Comparison of ENCODE assay signal across 8 mouse cellular contexts in genomic region chr2:152741153-152742041, GRCm38 (mm10). TPM values are rescaled to one million over a fixed set of nuclear protein-coding genes. Genes with fewer than 3 reads are reported as not detected.
A peak's percentile ranks its signal among the peaks of the same experiment; 100 is the strongest.
DNase-seq lines count a peak whose midpoint lies in the region; ATAC-seq and TF ChIP-seq lines count a peak whose summit lies in the region.

No protein-coding gene starts in this region.

- no peak for TF ChIP-seq CTCF in G1E (IDR thresholded peaks at IDR 0.05; ENCODE audit: low read depth, low read length)

- peak overlapping the region; percentile 60; the same call in 1 of the 2 replicates for H3K4me3 ChIP-seq in G1E (ENCODE audit: low read depth, low read length)
- H3K4me3 ChIP-seq in embryonic facial prominence, embryonic 13.5 days: peak overlapping the region; percentile 12; the same call in 1 of the 2 replicates
- peak overlapping the region; percentile 22; the same call in 1 of the 2 replicates for H3K4me3 ChIP-seq in limb, embryonic 10.5 days

- intact Hi-C loops in heart, postnatal 25 days (cut with DNase I): loop anchor here (2.0 kb wide), 1 partner anchor 45 kb away; no protein-coding TSS in a partner anchor

- peaks cover 14% of the 10 kb centered on the region for H3K36me3 ChIP-seq in G1E (replicated peaks)
- H3K36me3 ChIP-seq in embryonic facial prominence, embryonic 13.5 days: no peaks in the 10 kb centered on the region
- peaks cover 7% of the 10 kb centered on the region; the same call in 1 of the 2 replicates for H3K36me3 ChIP-seq in limb, embryonic 10.5 days

- H3K4me2 ChIP-seq in embryonic facial prominence, embryonic 13.5 days: peak overlapping the region; percentile 46

- H3K27ac ChIP-seq in embryonic facial prominence, embryonic 13.5 days: peak overlapping the region; percentile 91
- H3K27ac ChIP-seq in limb, embryonic 10.5 days: peak overlapping the region; percentile 83

- H3K27me3 ChIP-seq in G1E (ENCODE audit: insufficient read depth, low read length): no peaks in the 10 kb centered on the region
- no peaks in the 10 kb centered on the region for H3K27me3 ChIP-seq in embryonic facial prominence, embryonic 13.5 days
- H3K27me3 ChIP-seq in limb, embryonic 10.5 days (ENCODE audit: low read depth, poor library complexity, severe bottlenecking): no peaks in the 10 kb centered on the region

- H3K9ac ChIP-seq in embryonic facial prominence, embryonic 13.5 days: peak overlapping the region; percentile 63

- no peaks in the 10 kb centered on the region for H3K9me3 ChIP-seq in G1E (replicated peaks)
- no peaks in the 10 kb centered on the region for H3K9me3 ChIP-seq in embryonic facial prominence, embryonic 13.5 days
- no peaks in the 10 kb centered on the region for H3K9me3 ChIP-seq in limb, embryonic 10.5 days (replicated peaks)

- ATAC-seq in G1E (ENCODE audit: extremely low read depth, insufficient number of reproducible peaks, low FRiP score, poor library complexity, severe bottlenecking): peak; percentile 42
- ATAC-seq in embryonic facial prominence, embryonic 13.5 days (ENCODE audit: insufficient number of reproducible peaks, insufficient read depth, low FRiP score, low TSS enrichment, low read depth): 0 out of 2 replicates have a peak, but pooled peaks have one; percentile 4
- peak; percentile 36 for ATAC-seq in megakaryocyte-erythroid progenitor cell, adult 5-6 weeks (replicated peaks; ENCODE audit: low FRiP score, low TSS enrichment, poor library complexity, severe bottlenecking)

- WGBS in embryonic facial prominence, embryonic 13.5 days: 29% methylated on average over 14 of the region's 14 CpGs
- 49% methylated on average over 14 of the region's 14 CpGs for WGBS in limb, embryonic 10.5 days

- peaks cover 77% of the 10 kb centered on the region for H3K4me1 ChIP-seq in G1E (ENCODE audit: insufficient read depth, low read depth, low read length)
- peaks cover 52% of the 10 kb centered on the region for H3K4me1 ChIP-seq in embryonic facial prominence, embryonic 13.5 days
- H3K4me1 ChIP-seq in limb, embryonic 10.5 days: peaks cover 56% of the 10 kb centered on the region

- DNase-seq in 416B (ENCODE audit: low read depth): peak; percentile 100
- peak; percentile 67 for DNase-seq in G1E (ENCODE audit: low spot score)
- DNase-seq in heart, postnatal 25 days (ENCODE audit: low spot score): peak; percentile 54
- peak; percentile 62 for DNase-seq in limb, embryonic 10.5 days (ENCODE audit: low spot score)
- DNase-seq in thymus, postnatal 4 days: peak; percentile 55
- no peak for DNase-seq in layer of hippocampus, postnatal 25 days (ENCODE audit: extremely low spot score in 1 of 2, low spot score in 1 of 2)

RNA-seq across cellular contexts. Expression of gene Id1, which starts 5.3 kb away (rescaled TPM):
- 20.8 and 21.7 TPM in 2 replicates for total RNA-seq in G1E (2014; fragmentation: Nextera tagmentation)
- 33.2 and 41.4 TPM in 2 replicates for total RNA-seq in G1E (2017)
- polyA plus RNA-seq in G1E (2012): 110 TPM in 2 replicates
- polyA plus RNA-seq in embryonic facial prominence, embryonic 13.5 days (2015; fragmentation: Nextera tagmentation; extraction: Ambion mirVana): 179 and 189 TPM in 2 replicates
- 10 to 100 TPM; 37.8 to 57.0 TPM for total RNA-seq in heart, postnatal 25 days (2021)
- 132 and 178 TPM in 2 replicates for polyA plus RNA-seq in limb, embryonic 10.5 days (2016; fragmentation: Nextera tagmentation; extraction: Ambion mirVana)
- not detected in 2 replicates for total RNA-seq in megakaryocyte-erythroid progenitor cell, adult 5-6 weeks (2014; fragmentation: Nextera tagmentation)
- not detected in 2 replicates for total RNA-seq in megakaryocyte-erythroid progenitor cell, adult 5-6 weeks (2017)
- 10 to 100 TPM; 19.6 to 22.4 TPM for total RNA-seq in layer of hippocampus, postnatal 25 days (2021)

RNA-seq across cellular contexts. Expression of gene Cox4i2, which starts 12.6 kb away (rescaled TPM):
- total RNA-seq in G1E (2014; fragmentation: Nextera tagmentation) (not detected in 2 replicates), G1E (2017) (0.16 TPM in 1 of 2 replicates, not detected in the other)
- polyA plus RNA-seq in G1E (2012): not detected in 2 replicates
- 29.3 and 29.8 TPM in 2 replicates for polyA plus RNA-seq in embryonic facial prominence, embryonic 13.5 days (2015; fragmentation: Nextera tagmentation; extraction: Ambion mirVana)
- 10 to 100 TPM; 12.2 to 16.8 TPM for total RNA-seq in heart, postnatal 25 days (2021)
- 11.2 and 18.4 TPM in 2 replicates for polyA plus RNA-seq in limb, embryonic 10.5 days (2016; fragmentation: Nextera tagmentation; extraction: Ambion mirVana)
- total RNA-seq in megakaryocyte-erythroid progenitor cell, adult 5-6 weeks (2014; fragmentation: Nextera tagmentation): not detected in 2 replicates
- not detected in 2 replicates for total RNA-seq in megakaryocyte-erythroid progenitor cell, adult 5-6 weeks (2017)
- 1 to 10 TPM; 2.0 to 2.7 TPM for total RNA-seq in layer of hippocampus, postnatal 25 days (2021)

RNA-seq across cellular contexts. Expression of gene Mcts2, which starts 54.6 kb away (rescaled TPM):
- total RNA-seq in G1E (2014; fragmentation: Nextera tagmentation) (24.2 and 24.3 TPM in 2 replicates), G1E (2017) (30.0 and 33.3 TPM in 2 replicates)
- polyA plus RNA-seq in G1E (2012): 2.1 and 2.6 TPM in 2 replicates
- 37.3 and 40.7 TPM in 2 replicates for polyA plus RNA-seq in embryonic facial prominence, embryonic 13.5 days (2015; fragmentation: Nextera tagmentation; extraction: Ambion mirVana)
- total RNA-seq in heart, postnatal 25 days (2021): 10 to 100 TPM; 17.7 to 18.5 TPM
- 38.0 and 43.9 TPM in 2 replicates for polyA plus RNA-seq in limb, embryonic 10.5 days (2016; fragmentation: Nextera tagmentation; extraction: Ambion mirVana)
- total RNA-seq in megakaryocyte-erythroid progenitor cell, adult 5-6 weeks (2014; fragmentation: Nextera tagmentation): 12.5 and 20.3 TPM in 2 replicates
- 5.8 and 6.2 TPM in 2 replicates for total RNA-seq in megakaryocyte-erythroid progenitor cell, adult 5-6 weeks (2017)
- total RNA-seq in layer of hippocampus, postnatal 25 days (2021): 10 to 100 TPM; 21.2 to 22.8 TPM

Comparison
In these comparisons a context has a peak if more than half of its experiments do, and no peak if none do; other contexts are left out.
1. DNase-seq: peak in 416B (single experiment), G1E (single experiment), heart, postnatal 25 days (single experiment), limb, embryonic 10.5 days (single experiment) and thymus, postnatal 4 days (single experiment); none in layer of hippocampus, postnatal 25 days (0 of 2).
2. RNA of gene Id1, which starts 5.3 kb away (total RNA-seq): 37.8 to 57.0 TPM in heart, postnatal 25 days, 20.8 to 41.4 TPM in G1E and 19.6 to 22.4 TPM in layer of hippocampus, postnatal 25 days; not detected in megakaryocyte-erythroid progenitor cell, adult 5-6 weeks; every median in the first group is over 10 times any median in the second.
3. Peak in every context shown above with its lines, with median percentiles within 50 percentile points of each other: ATAC-seq and H3K4me3 ChIP-seq.